Mouse (Mus musculus) lung, postnatal 10 days (tissue): ENCODE data around the gene Heatr1.
A peak's percentile ranks its signal among the peaks of the same experiment; 100 is the strongest.
"Not testable (repeated sequence)": the region's sequence is repeated elsewhere in the genome, so short reads cannot be mapped to it uniquely, and the experiment has no call there.

Source experiments
- DNase-seq: peaks from one replicate; pipeline ENCODE4 v3.0.0; 2021

Gene Heatr1

DNA sequence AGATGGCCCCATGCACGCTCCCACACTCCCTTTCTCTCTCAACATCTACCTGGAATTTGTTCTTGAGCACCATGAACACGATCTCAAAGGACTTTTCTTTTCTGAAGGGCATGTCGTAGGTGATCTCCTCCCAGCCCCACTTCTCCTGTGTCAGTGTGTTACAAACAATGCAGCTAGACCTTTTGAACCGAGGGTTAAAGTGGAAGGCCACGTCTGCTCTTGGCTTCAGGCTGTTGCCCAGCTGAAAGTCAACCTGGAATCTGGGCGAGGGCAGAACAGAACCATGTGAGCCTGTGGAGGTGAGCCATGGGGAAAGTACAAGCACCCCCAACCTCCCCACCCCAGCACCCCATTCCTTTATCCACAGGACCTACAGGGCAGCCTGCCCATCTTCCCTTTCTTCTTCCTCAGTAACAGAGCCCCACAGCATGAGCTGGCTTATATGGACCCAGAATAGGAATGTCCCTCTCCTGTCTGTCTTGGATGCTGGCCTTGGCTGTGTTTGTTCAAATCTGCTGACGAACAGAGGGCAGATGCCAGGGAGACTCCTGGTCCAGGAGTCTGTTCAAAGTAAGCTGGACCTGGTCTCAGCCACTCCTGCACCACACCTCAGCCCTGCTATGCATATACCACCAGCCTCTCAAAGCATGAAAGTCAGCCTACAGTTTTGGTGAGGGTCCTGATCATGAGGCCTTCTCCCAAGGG is 60.0 kb downstream of the Heatr1 start:
- no peak for DNase-seq

DNA sequence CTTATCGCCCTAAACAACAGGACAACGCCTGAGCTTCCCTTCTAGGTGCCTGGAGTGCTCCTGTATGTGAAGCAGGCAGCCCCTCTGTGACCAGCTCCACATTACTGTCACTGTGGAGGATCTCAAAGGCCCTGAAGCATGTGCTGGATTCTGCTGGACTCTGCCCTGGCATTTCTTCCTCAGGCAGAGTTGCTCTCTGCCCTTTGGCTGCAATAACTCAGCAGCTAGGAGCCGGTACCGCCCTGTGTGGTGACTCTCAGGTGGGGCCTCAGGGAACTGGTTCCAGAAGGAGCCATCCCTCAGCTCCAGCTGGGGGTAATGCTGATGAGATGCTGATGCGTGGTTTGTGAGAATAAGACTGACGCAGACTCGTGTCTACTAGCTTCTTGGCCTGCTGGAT is 61.9 kb downstream of the Heatr1 start:
- DNase-seq: no peak

DNA sequence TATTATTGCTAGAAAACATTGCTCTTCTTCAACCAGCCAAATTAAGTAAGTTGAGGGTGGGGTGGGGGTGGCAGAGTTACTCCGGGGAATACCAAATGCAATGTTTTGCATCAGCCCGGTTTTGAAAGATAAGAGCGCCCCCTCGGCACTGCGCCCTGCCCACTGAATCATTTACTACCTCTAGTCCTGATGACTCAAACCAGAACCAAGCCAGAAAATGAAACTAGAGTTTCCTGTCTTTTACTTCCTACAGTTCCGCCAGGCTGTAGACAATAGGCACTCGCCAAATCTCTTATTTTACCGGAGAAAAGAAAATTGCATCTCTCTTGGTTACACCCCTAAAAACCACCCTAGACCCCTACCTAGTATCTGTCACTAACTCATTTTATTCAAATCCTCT is 65.6 kb downstream of the Heatr1 start:
- DNase-seq: peak; percentile 66

DNA sequence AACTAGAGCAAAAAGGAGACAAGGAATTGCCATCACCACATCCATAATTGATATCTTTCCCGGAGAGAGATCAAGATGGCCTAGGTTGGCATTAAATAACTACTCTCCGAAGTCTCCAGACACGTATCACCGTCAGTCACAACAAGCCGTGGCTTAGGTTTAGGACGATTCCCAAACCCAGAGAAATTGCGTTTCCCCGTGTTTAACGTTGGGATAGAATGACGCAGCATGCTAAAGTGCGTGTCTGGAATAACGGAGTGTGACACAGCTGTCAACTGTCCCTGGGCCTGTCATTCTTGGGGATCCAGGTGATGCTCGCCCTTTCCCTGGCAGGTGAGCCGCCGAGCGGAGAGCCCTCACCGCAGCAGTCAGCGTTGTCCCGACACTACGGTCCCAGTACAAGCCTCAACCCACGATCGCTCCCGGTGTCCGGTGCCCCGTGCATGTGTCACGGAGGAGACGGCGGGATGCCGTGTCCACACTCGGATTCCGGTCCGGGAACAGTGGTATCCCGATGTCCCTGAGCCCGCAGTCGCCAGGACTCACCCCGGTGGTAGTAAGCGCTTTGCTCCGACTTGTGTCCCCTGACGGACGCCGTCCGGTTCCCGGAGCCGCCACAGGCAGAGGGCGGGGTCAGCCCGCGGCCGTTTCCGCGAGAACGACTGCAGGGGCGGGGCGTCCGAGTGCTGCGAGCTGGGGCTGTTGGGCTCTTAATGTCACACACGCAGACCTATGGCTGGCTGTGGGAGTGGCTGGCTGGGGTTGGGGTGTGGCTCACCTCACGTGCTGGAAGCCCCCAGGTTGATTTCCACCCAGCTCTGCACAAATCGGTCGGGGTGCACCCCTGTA is 66.3 kb downstream of the Heatr1 start:
- DNase-seq: peak; percentile 98

DNA sequence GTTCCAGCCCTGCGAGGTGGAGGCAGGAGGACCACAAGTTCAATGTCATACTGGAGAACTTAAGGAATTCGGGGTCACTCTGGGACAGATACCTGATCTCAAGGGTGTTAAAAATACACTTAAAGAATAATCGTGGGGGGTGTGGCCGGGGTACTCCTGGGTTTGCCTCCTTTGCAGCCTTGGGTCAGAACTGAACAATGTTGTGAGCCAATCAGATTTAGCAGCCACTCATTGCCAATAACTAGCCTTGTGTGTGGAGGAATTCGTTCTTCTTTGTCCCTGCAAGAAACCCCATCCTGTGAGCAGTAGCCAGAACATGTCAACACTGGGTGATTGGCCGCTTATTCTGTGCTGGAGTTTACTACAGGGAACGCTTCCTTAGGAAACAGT is 66.9 kb downstream of the Heatr1 start:
- DNase-seq: no peak

DNA sequence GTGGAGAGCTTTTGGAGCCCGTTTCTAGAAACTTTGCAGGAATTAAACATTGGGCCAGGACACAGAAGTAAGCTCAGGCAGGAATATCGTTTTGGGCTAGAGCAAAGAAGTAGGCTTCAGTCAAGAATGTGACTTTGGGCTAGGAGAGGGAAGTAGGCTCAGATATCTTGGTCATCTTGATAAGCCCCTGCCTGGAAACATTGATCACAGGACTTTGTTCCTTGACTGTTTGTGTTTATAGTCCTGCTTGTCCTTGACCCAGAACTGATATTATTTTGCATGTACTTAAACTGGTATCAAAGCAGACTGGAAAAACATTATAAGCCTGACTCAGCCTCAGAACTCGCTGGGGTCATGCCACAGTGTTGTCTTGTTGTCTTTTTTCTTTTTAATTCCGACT is 67.8 kb downstream of the Heatr1 start:
- DNase-seq: no peak

DNA sequence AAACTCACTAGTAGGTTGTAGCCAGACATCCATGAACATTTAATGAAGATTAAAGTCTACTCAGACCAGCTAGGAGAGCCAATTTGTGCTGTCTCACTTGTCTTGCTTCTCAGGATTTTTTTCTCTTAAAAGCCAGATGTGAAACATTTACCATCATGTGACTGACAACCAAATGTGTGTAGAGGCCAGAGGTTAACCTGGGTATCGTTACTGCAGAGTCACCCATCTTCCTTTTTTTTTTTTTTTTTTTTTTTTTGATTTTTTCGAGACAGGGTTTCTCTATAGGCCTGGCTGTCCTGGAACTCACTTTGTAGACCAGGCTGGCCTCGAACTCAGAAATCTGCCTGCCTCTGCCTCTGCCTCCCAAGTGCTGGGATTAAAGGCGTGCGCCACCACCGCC is 69.3 kb downstream of the Heatr1 start:
- not testable (repeated sequence) for DNase-seq

DNA sequence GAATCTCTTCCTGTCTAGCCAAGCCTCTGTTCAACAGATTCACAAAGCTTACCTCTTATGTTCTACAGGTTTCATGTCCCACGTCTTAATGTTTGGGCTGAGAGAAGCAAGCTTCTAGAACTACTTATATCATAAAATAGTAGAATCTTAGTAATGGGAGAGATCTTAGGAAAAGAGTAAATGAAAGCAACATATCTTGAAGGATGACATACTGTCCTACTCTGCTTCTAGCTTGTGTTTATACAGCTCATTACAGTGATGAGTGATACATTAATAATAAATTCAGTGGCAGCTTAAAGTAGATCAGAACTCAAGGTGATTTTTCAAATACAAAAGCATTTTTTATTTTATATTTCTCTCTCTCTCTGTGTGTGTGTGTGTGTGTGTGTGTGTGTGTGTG is 70.0 kb downstream of the Heatr1 start, which contains the start of gene Lgals8:
Gene Lgals8 (minus strand): TSS at position 101 of the 400 bp plus-strand sequence.
- DNase-seq: no peak

DNA sequence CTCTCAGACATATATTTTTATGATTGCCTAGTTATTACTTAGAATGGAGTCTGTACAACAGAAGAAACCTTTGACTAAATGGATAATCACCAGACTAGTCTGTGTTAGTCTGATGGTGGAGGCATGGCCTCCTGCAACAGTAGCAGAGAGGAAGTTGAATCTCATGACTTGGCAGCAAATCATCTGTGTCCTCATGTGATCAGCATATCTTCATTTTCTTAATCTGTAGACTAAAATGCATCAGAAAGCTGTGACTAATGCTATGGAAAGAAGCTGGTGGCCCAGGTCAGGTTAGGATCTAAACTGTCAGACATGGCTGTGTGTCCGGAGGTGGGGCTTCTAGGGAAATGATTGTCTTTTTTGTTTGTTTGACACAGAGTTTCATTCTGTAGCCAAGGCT is 73.7 kb downstream of the Heatr1 start:
- peak; percentile 8 for DNase-seq

DNA sequence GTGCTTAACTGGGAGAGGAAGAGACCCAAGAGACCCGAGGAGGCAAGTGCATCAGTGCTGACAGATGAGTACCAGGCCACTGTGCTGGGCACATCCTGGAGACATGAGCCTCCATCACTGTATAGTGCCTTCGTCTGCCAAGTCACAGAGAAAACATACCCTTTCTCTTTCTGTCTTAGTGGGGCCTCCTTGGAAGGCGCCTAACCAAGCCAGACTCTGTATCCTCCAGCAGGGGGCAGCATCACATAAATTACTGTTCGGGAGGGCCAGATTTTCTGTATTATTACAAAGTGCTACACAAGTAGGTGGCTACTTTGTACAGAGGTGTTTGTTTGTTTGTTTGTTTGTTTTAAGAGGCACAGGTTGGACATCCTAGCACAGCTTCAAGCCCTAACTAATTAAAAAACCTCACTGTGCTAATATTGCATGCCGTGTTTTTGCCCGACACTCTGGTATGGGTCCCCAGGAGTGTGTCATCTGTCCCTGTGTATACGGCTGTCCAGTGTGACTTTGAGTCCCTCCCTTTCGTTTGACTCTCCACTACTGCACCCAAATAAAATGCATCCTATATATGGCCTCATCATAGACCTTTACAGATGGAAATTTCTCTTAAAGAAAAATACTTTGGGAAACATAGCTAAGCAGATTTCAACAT is 79.0 kb downstream of the Heatr1 start:
- peak; percentile 83 for DNase-seq

DNA sequence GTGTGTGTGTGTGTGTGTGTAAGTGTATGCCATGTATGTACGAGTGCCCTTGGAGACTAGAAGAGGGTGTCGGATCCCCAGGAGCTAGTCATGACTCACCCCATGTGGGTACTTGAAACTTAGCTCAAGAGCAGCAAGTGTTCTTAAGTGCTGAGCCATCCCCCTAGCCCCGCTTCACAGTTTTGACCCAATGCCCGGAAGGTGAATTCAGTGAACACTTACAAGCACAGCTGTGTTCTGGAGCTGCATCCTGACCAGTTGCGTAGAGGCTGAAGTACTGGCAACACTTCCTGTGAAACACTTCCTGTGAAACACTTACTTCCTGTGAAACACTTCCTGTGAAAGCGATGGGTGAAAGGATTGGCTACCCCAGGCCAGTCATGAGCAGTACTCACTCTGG is 80.4 kb downstream of the Heatr1 start:
- DNase-seq: peak; percentile 64

DNA sequence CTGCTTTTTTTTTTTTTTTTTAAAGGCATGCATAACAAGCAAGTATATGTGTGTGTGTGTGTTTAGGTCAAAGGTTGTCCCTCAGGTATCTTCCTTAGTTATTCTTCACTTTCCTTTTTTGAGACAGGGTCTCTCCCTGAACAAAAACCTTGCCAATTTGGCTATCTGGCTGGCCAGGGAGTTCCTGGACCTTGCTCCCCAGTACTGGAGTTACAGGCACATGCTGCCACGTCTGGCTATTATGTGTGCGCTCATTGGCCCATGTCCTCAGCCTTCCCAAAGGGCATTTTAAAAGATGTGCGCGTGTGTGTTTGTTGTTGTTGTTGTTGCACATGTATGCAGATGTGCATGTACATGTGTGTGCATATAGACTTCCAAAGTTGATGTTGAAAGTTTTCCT is 82.1 kb downstream of the Heatr1 start:
- no peak for DNase-seq

DNA sequence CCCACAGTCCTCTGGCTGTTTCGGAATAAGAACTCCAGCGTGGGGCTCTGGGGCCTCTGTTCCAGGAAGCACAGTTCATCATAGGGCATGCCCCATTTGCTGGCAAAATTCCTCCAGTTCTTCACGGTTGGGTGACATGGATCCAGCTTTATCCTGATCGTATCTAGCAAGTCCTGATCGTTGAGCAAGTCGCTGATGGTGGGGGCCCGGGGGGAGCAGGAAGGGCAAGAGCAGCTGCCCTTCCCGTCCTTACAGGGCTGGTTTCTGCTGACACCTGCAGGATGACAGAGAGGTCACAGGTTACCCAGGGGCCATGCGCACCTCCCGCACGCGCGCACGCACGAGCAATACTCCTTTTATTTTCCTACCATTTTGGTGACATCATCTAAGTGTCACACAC is 83.5 kb downstream of the Heatr1 start:
- no peak for DNase-seq

DNA sequence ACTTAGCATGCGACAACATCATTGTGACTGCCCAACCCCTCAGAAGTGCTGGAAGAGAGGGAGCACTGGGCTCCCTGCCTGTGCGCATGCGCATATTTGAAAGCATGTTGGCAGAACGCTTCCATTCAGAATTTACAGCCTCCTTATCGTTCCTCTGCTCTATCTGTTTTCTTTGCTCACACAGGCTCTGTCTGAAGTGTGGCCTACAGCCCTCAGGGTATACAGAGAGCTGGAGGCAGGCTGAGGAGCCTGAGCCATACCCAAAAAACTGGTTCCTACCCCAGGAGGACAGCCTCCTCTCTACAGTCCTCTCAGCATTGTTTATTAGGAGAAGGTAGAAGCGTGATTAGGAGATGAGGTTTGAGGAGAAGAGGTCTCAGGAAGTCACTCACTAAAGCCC is 85.0 kb downstream of the Heatr1 start:
- no peak for DNase-seq

DNA sequence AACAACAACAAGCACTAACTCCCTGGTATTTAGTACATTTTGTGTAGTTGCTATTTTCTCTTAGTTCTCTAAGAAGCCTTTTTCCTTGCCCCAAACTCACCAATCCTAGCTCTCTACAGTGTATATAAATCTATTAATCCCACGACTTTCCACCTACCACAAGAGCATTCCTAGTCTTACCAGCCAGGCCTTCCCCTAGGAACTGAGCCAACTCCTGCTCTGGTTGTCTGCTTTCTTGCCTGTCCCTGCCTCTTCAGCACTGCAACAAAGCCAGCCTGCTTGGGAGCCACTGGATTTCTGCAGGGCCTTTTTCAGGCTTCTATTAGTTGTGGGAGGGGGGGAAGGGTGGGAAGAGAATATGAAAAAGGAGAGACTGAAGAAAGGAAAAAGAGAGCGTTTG is 90.4 kb downstream of the Heatr1 start:
- DNase-seq: no peak

DNA sequence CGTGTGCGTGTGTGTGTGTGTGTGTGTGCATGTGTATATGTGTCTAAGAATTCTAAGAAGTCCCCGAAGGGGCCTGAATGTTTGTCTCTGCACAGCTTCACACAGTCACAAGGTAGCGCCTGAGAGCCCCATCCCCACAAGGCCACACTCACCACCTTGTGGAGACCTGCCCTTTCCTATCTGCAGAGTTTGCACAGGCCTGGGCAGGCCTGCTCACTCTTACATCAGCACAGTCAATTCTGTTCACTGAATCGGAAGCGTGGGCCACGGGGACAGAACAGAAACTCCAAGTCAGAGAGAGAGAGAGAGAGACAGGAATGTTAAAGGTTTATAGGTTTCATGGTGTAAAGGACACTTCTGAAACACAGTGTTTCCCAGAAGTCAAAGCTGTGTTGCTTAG is 90.8 kb downstream of the Heatr1 start:
- no peak for DNase-seq
